Mouse (Mus musculus) forebrain, embryonic 10.5 days (tissue): Measurements from ENCODE around the gene Clybl. TPM values are rescaled to one million over a fixed set of nuclear protein-coding genes. Genes with fewer than 3 reads are reported as not detected.

Experiments used
- DNase-seq: peaks from one replicate; pipeline ENCODE4 v3.0.0-alpha.2; 2017; ENCODE audit warnings: low spot score; ENCODE audit errors: extremely low spot score
- H3K27ac ChIP-seq: fragments of 300-500 bp; sonication (generic); 2 replicates; pipeline ENCODE4 v1.5.1; 2016; ENCODE audit warnings: mild to moderate bottlenecking
- H3K27me3 ChIP-seq: fragments of 300-500 bp; sonication (generic); 2 replicates; pipeline ENCODE4 v1.6.1; 2016; ENCODE audit warnings: mild to moderate bottlenecking; ENCODE audit not compliant: poor library complexity, severe bottlenecking
- H3K36me3 ChIP-seq: fragments of 300-500 bp; sonication (generic); replicated peaks from 2 replicates; pipeline ENCODE4 v1.6.1; 2016; ENCODE audit warnings: mild to moderate bottlenecking, moderate library complexity
- H3K4me1 ChIP-seq: fragments of 300-500 bp; sonication (generic); 2 replicates; pipeline ENCODE4 v1.6.1; 2016
- H3K4me3 ChIP-seq: fragments of 300-500 bp; sonication (generic); 2 replicates; pipeline ENCODE4 v1.5.1; 2016; ENCODE audit warnings: mild to moderate bottlenecking, moderate library complexity
- H3K9me3 ChIP-seq: fragments of 300-500 bp; sonication (generic); 2 replicates; pipeline ENCODE4 v1.6.1; 2016; ENCODE audit warnings: mild to moderate bottlenecking, moderate library complexity
- WGBS: fragments of 180-500 bp; shearing (Covaris S2); methylation state at CpG from one replicate; pipeline ENCODE4 v1.1.7; 2016; 5-methylcytosine and 5-hydroxymethylcytosine counted together
- polyA plus RNA-seq: library from polyadenylated mRNA; unstranded; fragments of >200 nt; fragmentation: Nextera tagmentation; extraction: Ambion mirVana; gene quantifications from 2 replicates; pipeline ENCODE4 v1.2.1, GENCODE M21; 2016

Gene Clybl
- polyA plus RNA-seq, 1 experiment from 2014 or later = 35.3 TPM

DNA sequence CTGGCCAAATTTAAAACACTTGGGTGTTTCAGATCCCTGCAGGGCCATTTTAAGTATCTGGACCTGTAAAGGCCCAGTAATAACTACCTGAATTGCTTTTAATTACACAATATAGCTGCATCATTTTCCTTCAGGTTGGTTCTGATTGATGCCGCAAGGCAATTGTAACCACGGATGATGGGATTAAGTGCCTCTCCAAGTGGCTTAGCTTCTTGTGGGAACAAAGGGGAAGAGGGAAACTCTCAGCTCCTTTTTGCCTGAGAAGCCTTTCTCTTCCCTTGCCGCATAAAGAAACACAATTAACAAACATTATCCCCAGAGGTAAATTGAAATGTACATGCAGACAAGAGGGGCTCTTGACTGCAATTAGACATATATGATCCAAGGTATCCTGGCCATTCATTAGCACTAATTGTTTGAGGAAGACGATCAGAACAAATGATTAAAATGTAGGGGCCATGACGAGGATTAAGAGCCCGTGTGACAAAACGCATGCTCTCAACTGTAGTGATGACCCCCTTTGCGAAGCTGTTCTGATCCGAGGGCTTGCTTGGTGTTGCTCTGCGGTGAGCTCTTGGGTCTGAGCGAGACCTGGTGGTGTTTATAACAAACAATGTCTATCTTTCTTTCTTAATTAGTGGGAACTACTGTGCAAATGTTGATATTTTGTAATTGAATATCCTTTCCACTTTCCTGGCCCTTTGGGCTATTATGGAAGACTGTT lies 116.0 kb downstream of the Clybl start:
- Histone ChIP-seq H3K9me3 (no peaks in the 10 kb centered on the region), H3K27me3 (peaks cover 45% of the 10 kb centered on the region), H3K4me1 (peaks cover 29% of the 10 kb centered on the region), H3K27ac (peak overlapping the region; percentile 68), H3K36me3 (no peaks in the 10 kb centered on the region), H3K4me3 (peak overlapping the region; percentile 20; the same call in 1 of the 2 replicates)
- 7% methylated on average over 11 of the region's 11 CpGs for WGBS
- DNase-seq = no peak

DNA sequence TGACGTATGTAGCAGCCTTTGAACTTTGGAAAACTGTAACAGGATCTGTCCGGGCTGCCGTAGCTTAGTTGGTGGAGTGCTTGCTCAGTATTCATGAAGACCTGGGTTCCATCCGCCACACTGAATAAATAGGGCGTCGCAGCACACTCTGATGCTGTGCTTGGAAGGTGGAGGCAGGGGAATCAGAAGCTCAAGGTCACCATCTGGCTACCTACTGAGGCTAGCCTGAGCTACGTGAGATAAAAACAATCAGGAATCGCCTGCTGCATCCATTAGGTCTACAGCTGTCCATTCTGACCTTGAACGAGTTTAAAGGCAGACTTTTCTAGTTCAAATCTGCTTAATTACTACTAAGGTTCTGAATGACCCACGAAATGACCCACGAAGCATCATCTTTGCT lies 118.8 kb downstream of the Clybl start:
- Histone ChIP-seq H3K27me3 (peaks cover 31% of the 10 kb centered on the region), H3K4me1 (peaks cover 32% of the 10 kb centered on the region), H3K4me3 (no peak overlapping the region), H3K36me3 (no peaks in the 10 kb centered on the region), H3K9me3 (no peaks in the 10 kb centered on the region), H3K27ac (no peak overlapping the region)
- WGBS = 90% methylated on average over 11 of the region's 11 CpGs
- no peak for DNase-seq

DNA sequence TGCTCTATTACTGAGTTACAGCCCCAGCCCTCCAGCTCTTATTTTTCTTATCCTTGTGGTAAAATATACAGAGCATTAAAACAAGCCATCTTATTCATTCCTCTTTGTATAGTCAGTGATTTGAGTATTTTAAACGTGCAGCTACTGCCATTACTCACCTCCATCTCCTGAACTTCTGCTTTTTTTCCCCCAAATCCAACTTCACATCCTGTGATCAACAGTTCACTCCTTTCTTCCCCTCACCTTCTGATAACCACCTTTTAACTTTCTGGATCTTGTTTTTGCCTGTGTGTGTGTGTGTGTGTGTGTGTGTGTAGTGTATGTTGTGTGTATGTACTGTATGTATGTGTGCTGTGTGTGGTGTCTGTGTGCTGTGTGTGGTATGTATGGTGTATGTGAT lies 122.3 kb downstream of the Clybl start:
- no peak overlapping the region for H3K4me3 ChIP-seq

DNA sequence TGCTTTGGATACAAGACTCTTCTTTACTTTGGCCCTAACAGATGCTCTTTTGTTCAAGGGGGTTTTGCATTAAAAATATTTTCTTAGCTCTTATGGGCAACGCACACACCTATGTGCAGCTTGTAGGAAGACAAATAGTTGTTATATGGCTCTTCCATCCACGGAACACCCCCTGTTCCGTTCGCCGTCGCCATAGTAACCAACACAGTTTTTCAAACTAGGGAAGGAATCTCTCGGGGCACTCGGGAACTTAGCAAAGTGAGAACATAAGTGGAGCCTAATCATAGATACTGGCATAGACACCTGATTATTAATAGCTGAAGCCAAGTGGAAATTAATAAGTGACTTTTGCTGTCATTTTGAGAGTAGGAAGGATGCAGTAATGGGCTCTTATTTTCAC lies 123.6 kb downstream of the Clybl start:
- peaks cover 3% of the 10 kb centered on the region; the same call in 1 of the 2 replicates for H3K27me3 ChIP-seq
- no peaks in the 10 kb centered on the region for H3K9me3 ChIP-seq
- no peak overlapping the region for H3K4me3 ChIP-seq
- H3K36me3 ChIP-seq = no peaks in the 10 kb centered on the region
- H3K4me1 ChIP-seq = peaks cover 10% of the 10 kb centered on the region; the same call in 1 of the 2 replicates
- no peak for DNase-seq
- H3K27ac ChIP-seq = no peak overlapping the region
- WGBS = 84% methylated on average over 8 of the region's 8 CpGs

More for the DNA sequence above, 122.3 kb downstream of the Clybl start:
- no peak for DNase-seq
- 72% methylated on average over 1 of the region's 1 CpGs for WGBS
- H3K27me3 ChIP-seq = peaks cover 14% of the 10 kb centered on the region
- peaks cover 14% of the 10 kb centered on the region; the same call in 1 of the 2 replicates for H3K4me1 ChIP-seq
- no peaks in the 10 kb centered on the region for H3K9me3 ChIP-seq
- no peaks in the 10 kb centered on the region for H3K36me3 ChIP-seq
- no peak overlapping the region for H3K27ac ChIP-seq

DNA sequence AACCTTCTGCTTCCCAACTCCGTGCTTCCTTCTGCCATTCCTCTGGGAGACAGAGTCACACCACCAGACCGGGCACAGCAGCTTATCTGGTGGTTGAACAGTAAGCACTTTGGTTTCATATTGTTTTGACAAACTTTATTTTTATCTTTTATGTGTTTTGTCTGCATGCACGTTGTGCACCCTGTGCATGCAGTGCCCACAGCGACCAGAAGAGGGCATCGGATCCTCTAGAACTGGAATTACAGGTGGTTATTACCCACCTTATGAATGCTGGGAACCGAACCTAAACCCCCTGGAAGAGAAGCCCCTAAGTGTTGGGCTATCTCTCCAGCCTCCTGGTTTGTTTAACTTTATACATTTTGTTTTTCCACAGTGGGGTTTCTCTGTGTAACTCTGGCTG lies 130.9 kb downstream of the Clybl start:
- Histone ChIP-seq H3K4me1 (no peaks in the 10 kb centered on the region), H3K4me3 (no peak overlapping the region), H3K9me3 (peaks cover 9% of the 10 kb centered on the region), H3K36me3 (peaks cover 11% of the 10 kb centered on the region), H3K27me3 (no peaks in the 10 kb centered on the region), H3K27ac (no peak overlapping the region)
- WGBS = 92% methylated on average over 6 of the region's 6 CpGs
- DNase-seq = no peak

DNA sequence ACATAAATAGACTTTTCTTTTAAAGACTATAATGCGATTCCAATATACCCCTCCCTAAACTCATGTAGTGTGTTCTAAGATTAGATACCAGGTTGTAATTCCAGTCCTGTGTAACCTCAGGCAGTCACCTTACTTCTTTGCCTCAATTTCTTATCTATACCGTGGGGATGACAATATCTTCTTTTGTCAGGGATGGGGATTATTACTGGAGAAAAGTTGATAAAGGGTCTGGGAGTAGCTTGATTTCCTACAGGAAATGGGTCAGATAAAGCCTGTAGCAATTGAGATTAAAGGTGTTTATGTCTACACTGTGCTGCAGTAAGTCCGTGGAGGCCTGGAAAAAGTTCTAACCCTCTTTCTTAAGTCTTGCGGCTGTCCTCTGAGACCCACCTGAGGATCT lies 131.8 kb downstream of the Clybl start:
- H3K9me3 ChIP-seq = peaks cover 9% of the 10 kb centered on the region
- no peak for DNase-seq
- WGBS = 95% methylated on average over 4 of the region's 4 CpGs
- no peaks in the 10 kb centered on the region for H3K4me1 ChIP-seq
- H3K4me3 ChIP-seq = no peak overlapping the region
- H3K36me3 ChIP-seq = peaks cover 11% of the 10 kb centered on the region
- H3K27me3 ChIP-seq = no peaks in the 10 kb centered on the region
- no peak overlapping the region for H3K27ac ChIP-seq

DNA sequence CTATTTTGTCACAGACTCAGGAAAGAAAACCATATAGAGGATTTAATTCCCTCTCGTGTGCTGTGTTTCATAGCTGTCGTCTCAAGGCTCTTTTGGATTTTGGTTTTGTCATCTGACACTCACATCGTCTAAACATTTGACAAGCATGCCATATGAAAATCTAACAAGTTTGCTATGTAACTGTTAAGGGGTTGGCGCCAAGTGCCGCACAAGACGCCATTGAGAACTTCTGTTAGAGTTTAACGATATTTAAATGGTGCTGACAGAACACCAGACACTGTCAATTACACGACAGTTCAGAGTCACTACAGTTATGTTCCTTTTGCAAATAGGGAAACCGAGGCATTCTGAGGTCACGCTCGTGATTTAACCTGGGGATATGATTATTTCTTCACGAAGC lies 134.2 kb downstream of the Clybl start:
- peaks cover 9% of the 10 kb centered on the region for H3K9me3 ChIP-seq
- no peaks in the 10 kb centered on the region for H3K4me1 ChIP-seq
- peaks cover 11% of the 10 kb centered on the region for H3K36me3 ChIP-seq
- H3K27ac ChIP-seq = no peak overlapping the region
- DNase-seq = no peak
- H3K4me3 ChIP-seq = no peak overlapping the region
- WGBS = 93% methylated on average over 12 of the region's 12 CpGs
- no peaks in the 10 kb centered on the region for H3K27me3 ChIP-seq

DNA sequence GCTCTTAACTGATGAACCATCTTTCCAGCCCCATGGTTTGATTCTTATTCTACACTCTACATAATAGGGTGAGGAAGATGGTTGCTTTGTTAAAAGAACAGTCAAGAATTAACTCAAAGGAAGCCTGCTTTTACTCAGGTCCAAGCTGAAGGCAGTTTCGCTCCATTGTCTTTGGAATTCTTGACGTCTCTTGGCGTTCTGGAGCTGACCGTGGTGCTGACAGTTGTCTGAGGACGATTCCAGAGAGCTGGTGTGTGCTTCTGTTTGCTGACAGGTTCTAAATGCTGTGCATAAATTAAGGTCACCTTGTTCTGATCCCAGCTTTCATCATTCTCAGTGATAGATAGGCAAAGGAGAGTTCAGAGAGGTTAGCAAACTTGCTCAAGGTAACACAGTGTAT lies 140.6 kb downstream of the Clybl start:
- no peak for DNase-seq
- H3K4me1 ChIP-seq = no peaks in the 10 kb centered on the region; the same call in 1 of the 2 replicates
- no peaks in the 10 kb centered on the region for H3K9me3 ChIP-seq
- H3K4me3 ChIP-seq = no peak overlapping the region
- no peak overlapping the region for H3K27ac ChIP-seq
- WGBS = 31% methylated on average over 5 of the region's 5 CpGs
- H3K36me3 ChIP-seq = no peaks in the 10 kb centered on the region
- no peaks in the 10 kb centered on the region for H3K27me3 ChIP-seq

DNA sequence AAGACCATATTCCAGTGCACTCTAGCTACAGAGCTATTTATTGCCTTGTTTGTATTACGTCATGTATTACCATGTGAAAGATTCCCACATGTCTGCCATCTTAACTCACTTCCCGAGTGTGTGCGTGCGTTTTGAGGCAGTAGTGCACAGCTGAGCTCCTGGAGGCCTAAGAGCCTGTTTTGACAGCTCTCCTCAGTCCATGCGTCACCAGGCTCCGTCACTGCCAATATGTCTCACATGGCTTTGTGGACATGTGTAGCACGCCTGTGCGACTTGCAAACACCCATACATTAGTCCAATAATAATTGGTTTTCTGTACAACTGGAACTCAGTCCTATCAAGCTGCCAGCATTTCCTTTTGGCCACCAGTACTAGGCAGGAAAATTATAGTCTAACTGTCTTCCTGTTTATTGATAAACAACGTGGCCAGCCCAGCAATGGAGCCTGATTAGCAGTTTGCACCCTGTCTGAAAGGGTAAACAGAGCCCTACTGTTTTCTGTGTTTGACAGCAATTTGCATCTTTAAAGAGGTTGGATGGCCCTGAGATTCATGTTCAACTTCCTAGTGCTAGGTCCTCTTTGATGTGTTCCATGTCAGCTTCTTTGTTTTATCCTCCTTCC lies 142.4 kb downstream of the Clybl start:
- Histone ChIP-seq H3K27ac (no peak overlapping the region), H3K36me3 (no peaks in the 10 kb centered on the region), H3K4me3 (no peak overlapping the region), H3K9me3 (no peaks in the 10 kb centered on the region), H3K4me1 (no peaks in the 10 kb centered on the region; the same call in 1 of the 2 replicates), H3K27me3 (no peaks in the 10 kb centered on the region)
- no peak for DNase-seq
- 84% methylated on average over 9 of the region's 9 CpGs for WGBS

DNA sequence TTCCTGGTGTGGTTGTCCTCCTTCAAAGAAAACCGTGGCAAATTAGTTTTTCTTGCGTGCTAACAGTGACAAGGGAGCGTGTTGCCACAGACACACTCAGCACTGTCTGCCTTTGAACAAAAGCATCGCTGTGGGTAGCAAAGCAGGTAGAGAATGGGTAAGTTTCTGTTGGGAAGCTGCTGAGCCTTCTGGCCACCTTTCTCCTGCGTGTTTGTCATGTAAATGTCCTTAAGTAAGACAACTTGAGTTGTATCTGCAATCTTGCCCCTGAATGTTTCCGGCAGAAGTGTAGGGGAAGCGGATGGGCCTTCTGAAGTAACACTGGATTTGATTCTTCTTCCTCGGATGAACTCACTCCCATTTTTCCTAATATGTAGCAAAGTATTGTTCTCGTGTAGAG lies 148.6 kb downstream of the Clybl start:
- Histone ChIP-seq H3K4me1 (peaks cover 9% of the 10 kb centered on the region; the same call in 1 of the 2 replicates), H3K27ac (no peak overlapping the region), H3K4me3 (no peak overlapping the region), H3K27me3 (no peaks in the 10 kb centered on the region), H3K9me3 (no peaks in the 10 kb centered on the region), H3K36me3 (no peaks in the 10 kb centered on the region)
- WGBS = 72% methylated on average over 9 of the region's 9 CpGs
- no peak for DNase-seq

DNA sequence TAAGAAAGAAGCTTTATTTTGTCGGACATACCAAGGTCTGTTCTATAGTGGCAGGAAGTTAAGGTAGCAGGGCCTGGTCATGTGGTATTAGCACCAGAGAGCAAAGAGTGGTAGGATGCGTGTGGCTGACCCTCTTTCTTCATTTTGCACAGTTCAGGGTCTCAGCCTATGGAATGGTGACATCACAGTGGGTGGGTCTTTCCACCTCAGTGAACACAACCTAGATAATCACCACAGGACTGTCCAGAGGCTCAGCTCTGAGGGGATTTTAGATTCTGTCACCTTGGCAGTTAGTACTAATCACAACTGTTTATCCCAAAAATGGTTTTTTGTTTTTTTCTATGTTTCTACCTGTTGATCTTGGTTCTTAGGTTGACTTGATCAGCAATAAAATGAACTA lies 149.2 kb downstream of the Clybl start:
- Histone ChIP-seq H3K36me3 (no peaks in the 10 kb centered on the region), H3K27ac (no peak overlapping the region), H3K4me1 (peaks cover 9% of the 10 kb centered on the region; the same call in 1 of the 2 replicates), H3K9me3 (no peaks in the 10 kb centered on the region), H3K4me3 (no peak overlapping the region), H3K27me3 (no peaks in the 10 kb centered on the region)
- no peak for DNase-seq
- WGBS = 78% methylated on average over 2 of the region's 2 CpGs

DNA sequence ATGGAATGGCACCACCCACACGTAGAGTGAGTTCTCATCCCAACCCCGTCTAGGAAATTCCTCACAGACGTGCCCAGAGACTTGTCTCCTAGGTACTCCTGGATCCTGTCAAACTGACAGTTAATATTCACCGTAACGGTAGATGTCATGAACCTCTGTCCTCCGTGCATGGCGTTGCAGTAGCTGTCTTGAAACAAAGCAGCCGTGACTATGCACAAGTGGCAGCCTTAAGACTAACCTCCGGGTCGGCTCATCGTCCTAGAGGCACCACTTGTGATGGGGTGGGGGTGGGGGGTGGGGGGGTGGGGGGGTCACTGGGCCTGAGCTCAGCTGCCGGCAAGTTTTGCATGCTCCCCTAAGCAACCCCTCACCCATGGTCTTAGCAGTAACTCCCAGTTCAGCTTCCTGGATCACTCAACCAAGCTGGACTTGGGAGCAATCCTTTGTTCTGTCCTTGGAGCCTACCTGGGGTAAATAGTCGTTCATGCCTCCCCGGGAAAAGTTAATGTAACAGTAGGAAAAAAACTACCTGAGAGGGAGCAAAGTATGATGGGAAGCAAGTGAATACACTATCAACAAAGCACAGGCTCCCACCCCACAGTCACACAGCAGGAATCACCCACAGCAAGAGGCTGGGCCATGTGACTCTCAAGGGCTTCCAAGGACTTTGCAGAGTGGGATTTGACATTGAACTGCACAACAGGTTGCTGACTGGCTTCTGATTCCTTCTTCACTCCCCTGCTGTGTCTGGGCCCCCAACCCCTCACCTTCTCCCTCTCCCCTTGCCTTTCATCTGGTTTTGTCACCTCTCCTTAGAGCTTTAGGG lies 150.3 kb downstream of the Clybl start:
- Histone ChIP-seq H3K27me3 (no peaks in the 10 kb centered on the region), H3K36me3 (no peaks in the 10 kb centered on the region), H3K4me3 (no peak overlapping the region), H3K27ac (no peak overlapping the region), H3K9me3 (no peaks in the 10 kb centered on the region), H3K4me1 (peaks cover 9% of the 10 kb centered on the region; the same call in 1 of the 2 replicates)
- 77% methylated on average over 14 of the region's 14 CpGs for WGBS
- no peak for DNase-seq

DNA sequence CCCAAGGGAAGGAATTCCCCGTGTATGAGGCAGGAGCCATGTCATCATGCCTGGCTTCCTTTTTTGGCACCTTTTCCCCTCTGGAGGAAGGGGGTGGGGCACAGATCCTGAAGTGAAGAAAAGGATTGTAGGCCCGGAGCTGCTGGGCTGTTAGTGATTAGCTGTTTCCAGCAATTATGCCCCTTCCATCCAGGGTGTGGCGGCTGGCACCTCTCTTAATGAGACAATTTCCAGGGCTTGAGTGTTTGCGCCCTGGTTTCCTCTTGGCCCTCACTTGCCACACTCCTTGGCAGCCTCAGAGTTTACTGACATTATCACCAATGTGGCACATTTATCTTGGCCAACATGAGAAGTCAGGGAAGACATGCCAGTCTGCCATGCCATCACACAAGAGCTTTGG lies 155.5 kb downstream of the Clybl start:
- Histone ChIP-seq H3K4me1 (0 out of 2 replicates have a peak, but pooled peaks cover 3% of the 10 kb centered on the region), H3K9me3 (no peaks in the 10 kb centered on the region), H3K36me3 (no peaks in the 10 kb centered on the region), H3K4me3 (no peak overlapping the region), H3K27ac (no peak overlapping the region), H3K27me3 (no peaks in the 10 kb centered on the region)
- WGBS = 77% methylated on average over 4 of the region's 4 CpGs
- no peak for DNase-seq
